Mouse (Mus musculus) macrophage (primary cell): ENCODE measurements around the gene Polr3h. TPM values are rescaled to one million over a fixed set of nuclear protein-coding genes. Genes with fewer than 3 reads are reported as not detected.

ENCODE experiments used
- H3K27ac ChIP-seq: fragments of 350-480 bp; formaldehyde crosslinking; 2 replicates; pipeline ENCODE4 v1.9.0; 2021
- H3K36me3 ChIP-seq: fragments of 350-480 bp; formaldehyde crosslinking; 2 replicates; pipeline ENCODE4 v1.9.0; 2021; ENCODE audit errors: inconsistent target
- H3K4me3 ChIP-seq: fragments of 350-480 bp; formaldehyde crosslinking; 2 replicates; pipeline ENCODE4 v1.9.0; 2021; ENCODE audit errors: inconsistent target
- H3K79me2 ChIP-seq: fragments of 350-480 bp; formaldehyde crosslinking; 2 replicates; pipeline ENCODE4 v1.9.0; 2021; ENCODE audit errors: inconsistent target
- WGBS: methylation state at CpG from one replicate; pipeline ENCODE4 v1.1.7; 2026; ENCODE audit warnings: inconsistent platforms; ENCODE audit not compliant: missing documents; 5-methylcytosine and 5-hydroxymethylcytosine counted together
- polyA plus RNA-seq: library from polyadenylated mRNA; stranded (reverse); fragments of 250-400 nt; gene quantifications from 3 replicates; pipeline ENCODE4 v1.2.4, GENCODE M21; 2018; ENCODE audit warnings: inconsistent platforms

The Polr3h gene
- polyA plus RNA-seq, 1 experiment from 2014 or later: 4.7 TPM

GRCm38 (mm10) chr15:81858138-81858516 lies 67.9 kb downstream of the Polr3h start:
- Histone ChIP-seq H3K79me2 (peaks cover 52% of the 10 kb centered on the region), H3K36me3 (peaks cover 15% of the 10 kb centered on the region; the same call in 1 of the 2 replicates), H3K27ac (peak overlapping the region; percentile 93), H3K4me3 (peak overlapping the region; percentile 93)
- WGBS: 0% methylated on average over 23 of the region's 23 CpGs

DNA sequence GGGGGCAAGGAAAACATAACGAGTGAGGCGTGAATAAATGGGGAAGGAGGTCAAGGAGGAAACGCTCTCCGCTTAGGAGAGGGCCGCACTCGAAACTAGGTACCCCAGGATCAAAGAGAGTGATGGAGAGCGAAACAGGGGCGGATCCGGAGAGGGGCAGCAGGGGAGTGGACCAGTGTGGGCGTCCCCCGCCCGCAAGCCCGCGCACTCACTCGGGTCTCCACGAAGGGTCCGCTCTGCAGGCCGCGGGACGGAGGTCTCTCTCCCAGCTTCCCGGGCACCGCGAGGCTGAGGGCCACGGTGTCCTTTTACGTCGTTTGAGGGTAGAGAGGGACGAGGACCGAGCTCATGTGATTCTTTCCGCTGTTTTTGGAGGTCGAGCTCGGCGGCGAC lies 68.3 kb downstream of the Polr3h start:
- H3K27ac ChIP-seq: peak overlapping the region; percentile 93
- 2% methylated on average over 33 of the region's 33 CpGs for WGBS
- H3K4me3 ChIP-seq: peak overlapping the region; percentile 93
- peaks cover 15% of the 10 kb centered on the region; the same call in 1 of the 2 replicates for H3K36me3 ChIP-seq
- H3K79me2 ChIP-seq: peaks cover 56% of the 10 kb centered on the region

GRCm38 (mm10) chr15:81856938-81857723 lies 68.9 kb downstream of the Polr3h start:
- Histone ChIP-seq H3K36me3 (peaks cover 15% of the 10 kb centered on the region; the same call in 1 of the 2 replicates), H3K27ac (peak overlapping the region; percentile 93), H3K4me3 (peak overlapping the region; percentile 93), H3K79me2 (peaks cover 62% of the 10 kb centered on the region)
- under 1% methylated on average over 14 of the region's 14 CpGs for WGBS

DNA sequence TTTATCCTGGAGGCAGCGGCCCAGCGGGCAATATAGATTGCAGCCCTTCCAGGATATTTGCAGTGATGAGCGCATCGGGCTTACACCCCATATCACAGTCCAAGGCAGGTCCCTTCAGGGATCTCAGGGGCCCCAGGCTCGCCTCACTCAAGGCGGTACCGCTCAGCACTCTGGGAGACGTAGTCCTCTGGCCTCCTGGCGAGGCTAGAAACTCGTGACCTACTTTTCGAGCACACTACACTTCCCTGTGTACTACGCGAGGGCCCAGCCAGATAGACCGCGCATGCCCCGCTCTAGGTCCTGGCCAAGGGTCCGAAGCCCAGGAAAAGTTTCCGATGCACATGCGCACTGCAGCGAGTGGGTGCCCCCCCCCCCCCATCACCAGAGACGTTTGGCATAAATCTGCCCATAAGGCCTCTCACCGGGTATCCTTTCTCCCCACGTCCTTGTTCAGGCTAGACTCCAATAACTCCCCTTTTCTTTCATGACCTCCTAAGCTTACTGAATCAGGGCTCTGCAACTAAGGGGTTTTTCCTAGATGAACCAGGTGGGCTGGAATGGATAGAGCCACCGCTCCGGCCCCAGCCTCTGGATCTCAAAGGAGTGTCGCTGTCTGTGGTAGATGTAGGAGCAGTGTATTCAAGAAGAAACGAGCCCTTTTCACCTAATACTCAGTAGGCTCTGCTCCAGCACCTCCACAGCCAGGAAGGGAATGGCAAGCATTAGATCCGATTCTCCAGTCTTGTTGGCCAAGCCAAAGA lies 69.8 kb downstream of the Polr3h start:
- peak overlapping the region; percentile 93 for H3K4me3 ChIP-seq
- peaks cover 71% of the 10 kb centered on the region for H3K79me2 ChIP-seq
- WGBS: under 1% methylated on average over 22 of the region's 28 CpGs
- peak overlapping the region; percentile 93 for H3K27ac ChIP-seq
- peaks cover 15% of the 10 kb centered on the region; the same call in 1 of the 2 replicates for H3K36me3 ChIP-seq

GRCm38 (mm10) chr15:81853081-81853480 lies 73.0 kb downstream of the Polr3h start:
- H3K79me2 ChIP-seq: peaks cover 100% of the 10 kb centered on the region
- no peak overlapping the region for H3K27ac ChIP-seq
- H3K4me3 ChIP-seq: no peak overlapping the region

GRCm38 (mm10) chr15:81852411-81853000 lies 73.5 kb downstream of the Polr3h start:
- peaks cover 100% of the 10 kb centered on the region for H3K79me2 ChIP-seq
- H3K27ac ChIP-seq: no peak overlapping the region
- no peak overlapping the region for H3K4me3 ChIP-seq
- 66% methylated on average over 9 of the region's 9 CpGs for WGBS
- peaks cover 44% of the 10 kb centered on the region for H3K36me3 ChIP-seq

More at GRCm38 (mm10) chr15:81853081-81853480, 73.0 kb downstream of the Polr3h start:
- peaks cover 41% of the 10 kb centered on the region for H3K36me3 ChIP-seq
- WGBS: 76% methylated on average over 7 of the region's 7 CpGs

DNA sequence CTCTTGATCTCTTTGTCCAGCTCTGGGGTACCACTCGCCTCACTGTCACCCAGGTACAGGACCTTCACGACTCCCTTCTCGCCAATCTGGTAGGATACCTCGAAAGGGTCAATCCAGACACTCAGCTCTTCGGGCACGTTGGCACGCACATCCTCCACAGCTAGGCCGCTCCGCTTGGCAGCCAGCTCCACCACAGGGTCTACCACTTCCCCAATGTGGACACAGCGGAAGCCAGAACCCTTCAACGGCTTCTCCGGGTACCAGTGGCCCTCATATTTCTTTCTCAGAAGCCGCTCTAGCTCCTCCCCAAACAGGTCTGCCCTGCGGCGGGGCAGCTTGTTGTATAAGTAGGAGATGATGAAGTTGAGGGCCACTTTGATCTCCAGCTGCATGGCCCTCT lies 74.7 kb downstream of the Polr3h start:
- no peak overlapping the region for H3K4me3 ChIP-seq
- WGBS: 12% methylated on average over 11 of the region's 15 CpGs
- H3K27ac ChIP-seq: no peak overlapping the region
- H3K36me3 ChIP-seq: peaks cover 44% of the 10 kb centered on the region
- peaks cover 94% of the 10 kb centered on the region for H3K79me2 ChIP-seq

DNA sequence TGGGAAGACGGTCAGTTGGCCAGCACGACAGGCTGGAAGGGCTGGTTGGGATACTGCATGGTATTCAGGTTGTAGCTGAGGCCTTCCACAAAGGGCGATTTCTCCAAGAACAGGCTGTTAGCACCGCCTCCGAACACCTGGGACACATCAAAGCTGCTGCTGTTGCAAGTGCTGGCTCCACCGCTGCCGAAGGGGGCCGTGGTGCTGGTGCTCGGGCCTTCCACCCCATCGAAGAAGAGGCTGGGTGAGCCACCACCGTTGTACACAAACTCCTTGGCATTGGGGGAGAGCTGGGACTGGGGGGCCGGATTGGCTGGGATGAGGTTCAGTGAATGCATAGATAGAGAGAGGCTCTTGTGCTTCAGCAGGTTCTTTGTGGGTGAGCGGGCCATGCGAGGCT lies 75.3 kb downstream of the Polr3h start:
- Histone ChIP-seq H3K36me3 (peaks cover 44% of the 10 kb centered on the region), H3K4me3 (no peak overlapping the region)
- WGBS: 75% methylated on average over 14 of the region's 14 CpGs

DNA sequence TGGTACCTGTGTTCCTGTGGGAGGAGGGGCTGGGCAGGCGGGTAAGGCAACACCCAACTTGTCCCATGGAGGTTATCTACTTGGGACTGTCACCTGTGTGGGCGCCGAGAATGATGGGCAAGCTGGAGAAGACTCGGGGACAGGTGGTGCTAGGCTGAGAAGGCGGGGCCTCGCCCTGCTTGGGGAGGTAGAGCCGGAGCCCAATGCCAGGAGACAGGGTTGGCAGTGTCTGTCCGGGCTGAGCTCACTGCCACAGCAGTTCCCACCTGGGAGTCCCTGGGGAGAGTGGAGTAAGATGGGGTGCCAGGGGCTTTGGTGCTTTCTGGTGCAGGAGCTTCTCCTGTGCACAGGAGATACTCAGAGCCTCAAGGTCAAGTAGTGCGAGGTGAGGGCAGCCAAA lies 76.9 kb downstream of the Polr3h start:
- Histone ChIP-seq H3K36me3 (peaks cover 36% of the 10 kb centered on the region), H3K79me2 (peaks cover 71% of the 10 kb centered on the region), H3K4me3 (no peak overlapping the region), H3K27ac (no peak overlapping the region)
- WGBS: 88% methylated on average over 9 of the region's 9 CpGs

More for the DNA sequence above, 75.3 kb downstream of the Polr3h start:
- peaks cover 87% of the 10 kb centered on the region for H3K79me2 ChIP-seq
- H3K27ac ChIP-seq: no peak overlapping the region

- Histone ChIP-seq H3K36me3 (peaks cover 29% of the 10 kb centered on the region), H3K79me2 (peaks cover 63% of the 10 kb centered on the region), H3K27ac (no peak overlapping the region), H3K4me3 (no peak overlapping the region)
- WGBS: 42% methylated on average over 6 of the region's 7 CpGs
Measured at GRCm38 (mm10) chr15:81848301-81848700, 77.7 kb downstream of the Polr3h start.

DNA sequence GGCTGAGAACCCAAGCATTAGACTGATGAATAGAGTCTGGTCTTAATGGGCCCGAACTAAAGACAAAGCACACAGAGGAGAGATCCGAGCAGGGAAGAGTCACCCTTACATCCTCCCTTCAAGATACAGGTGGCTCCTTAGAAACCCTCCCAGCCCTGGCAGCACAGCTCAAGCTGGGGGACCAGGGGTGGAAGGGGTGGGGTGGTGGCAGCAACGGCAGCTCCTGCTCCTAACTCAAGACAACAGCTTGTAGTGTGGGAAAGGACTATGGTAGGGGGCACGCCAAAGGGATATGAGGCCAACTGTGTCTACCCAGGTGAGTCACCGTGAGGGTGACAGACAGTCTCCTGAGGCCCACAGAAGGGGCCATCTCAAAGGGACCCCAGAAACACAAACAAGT lies 78.2 kb downstream of the Polr3h start:
- 90% methylated on average over 5 of the region's 5 CpGs for WGBS
- no peak overlapping the region for H3K4me3 ChIP-seq
- H3K79me2 ChIP-seq: peaks cover 59% of the 10 kb centered on the region
- H3K36me3 ChIP-seq: peaks cover 29% of the 10 kb centered on the region
- H3K27ac ChIP-seq: no peak overlapping the region

GRCm38 (mm10) chr15:81847161-81847560 lies 78.9 kb downstream of the Polr3h start:
- peaks cover 29% of the 10 kb centered on the region for H3K36me3 ChIP-seq
- H3K4me3 ChIP-seq: no peak overlapping the region
- H3K27ac ChIP-seq: no peak overlapping the region
- peaks cover 52% of the 10 kb centered on the region for H3K79me2 ChIP-seq
- WGBS: 91% methylated on average over 4 of the region's 4 CpGs

GRCm38 (mm10) chr15:81846755-81847154 lies 79.3 kb downstream of the Polr3h start:
- no peak overlapping the region for H3K4me3 ChIP-seq
- H3K79me2 ChIP-seq: peaks cover 48% of the 10 kb centered on the region
- 98% methylated on average over 9 of the region's 9 CpGs for WGBS
- H3K36me3 ChIP-seq: peaks cover 29% of the 10 kb centered on the region
- peak overlapping the region; percentile 42; the same call in 1 of the 2 replicates for H3K27ac ChIP-seq

DNA sequence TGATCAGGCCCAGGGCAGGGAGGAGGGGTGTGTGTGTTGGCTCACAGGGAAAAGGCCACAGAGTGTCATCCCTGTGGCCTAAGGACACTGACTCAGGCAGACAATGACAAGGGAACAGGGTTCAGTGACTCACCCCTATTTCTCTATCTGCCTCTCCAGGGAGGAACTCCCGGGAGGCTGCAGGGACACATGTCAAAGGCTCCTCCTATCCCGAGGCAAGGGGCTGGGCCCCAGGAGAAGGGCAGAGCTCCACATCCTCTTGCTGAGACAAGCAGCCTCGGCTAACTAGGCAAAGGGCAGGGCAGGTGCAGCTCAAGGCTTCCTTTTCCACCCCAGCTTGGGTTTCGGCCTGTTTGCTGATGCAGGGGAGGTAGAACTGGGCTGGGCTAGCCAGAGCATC lies 80.3 kb downstream of the Polr3h start:
- 10% methylated on average over 4 of the region's 4 CpGs for WGBS
- no peak overlapping the region for H3K4me3 ChIP-seq
- H3K27ac ChIP-seq: peak overlapping the region; percentile 79
- peaks cover 38% of the 10 kb centered on the region for H3K79me2 ChIP-seq
- H3K36me3 ChIP-seq: peaks cover 28% of the 10 kb centered on the region
